ENCODE assay signal across 8 mouse cellular contexts in the genomic region with DNA sequence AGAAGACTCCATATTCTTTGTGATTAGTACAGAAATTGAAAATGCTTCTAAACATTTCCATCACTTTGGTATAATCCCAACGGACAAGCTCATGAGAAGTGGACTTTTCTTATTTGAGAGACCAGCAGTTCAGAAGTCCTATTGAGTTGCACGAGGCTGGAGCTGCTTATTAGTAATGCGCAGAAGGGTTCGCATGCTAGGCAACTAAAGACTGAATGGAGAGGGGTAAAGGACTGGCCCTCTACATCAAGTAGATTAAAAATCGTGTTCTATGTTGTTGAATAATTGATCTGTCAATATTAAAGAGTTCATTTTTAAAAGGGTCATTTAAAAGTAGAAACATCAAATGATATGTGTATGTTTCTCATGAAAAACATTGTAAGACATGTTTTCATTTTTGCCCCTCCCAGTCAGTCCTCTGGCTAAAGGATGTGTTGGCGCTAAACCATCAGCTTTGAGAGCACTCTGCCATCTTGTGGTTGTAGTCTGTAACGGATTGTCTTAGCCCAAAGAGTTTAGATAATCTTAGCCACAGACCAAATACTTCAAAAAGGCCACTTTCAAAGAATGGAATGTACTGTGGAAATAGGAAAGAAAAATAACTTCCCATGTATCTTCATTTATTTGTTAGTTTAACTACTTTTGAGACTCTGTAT. TPM values are rescaled to one million over a fixed set of nuclear protein-coding genes. Genes with fewer than 3 reads are reported as not detected.
DNase-seq lines count a peak whose midpoint lies in the region; ATAC-seq and TF ChIP-seq lines count a peak whose summit lies in the region.

No protein-coding gene starts in this region.

- no peak overlapping the region for H3K4me3 ChIP-seq in spleen, adult 2 months (ENCODE audit: extremely low read depth, insufficient read depth, insufficient read length)
- H3K4me3 ChIP-seq in forebrain, embryonic 10.5 days, result peak overlapping the region; percentile 85
- H3K4me3 ChIP-seq in hindbrain, embryonic 15.5 days, result peak overlapping the region; percentile 72
- peak overlapping the region; percentile 81 for H3K4me3 ChIP-seq in limb, embryonic 12.5 days (replicated peaks)
- peak overlapping the region; percentile 66 for H3K4me3 ChIP-seq in midbrain, embryonic 14.5 days (replicated peaks; ENCODE audit: low read depth, low read length)

- H3K4me2 ChIP-seq in hindbrain, embryonic 15.5 days, result peak overlapping the region; percentile 78
- peak overlapping the region; percentile 80 for H3K4me2 ChIP-seq in limb, embryonic 12.5 days
- peak overlapping the region; percentile 75 for H3K4me2 ChIP-seq in midbrain, embryonic 14.5 days (ENCODE audit: low read length)

- peak; percentile 37; the same call in 1 of the 2 replicates for TF ChIP-seq CTCF in spleen, adult 2 months (IDR thresholded peaks at IDR 0.05; ENCODE audit: extremely low read depth, insufficient read depth, insufficient read length, insufficient replicate concordance)

- 51% methylated on average over 7 of the region's 7 CpGs for WGBS in spleen, adult 2 months
- 47% methylated on average over 7 of the region's 7 CpGs for WGBS in forebrain, embryonic 10.5 days
- WGBS in hindbrain, embryonic 15.5 days, result 40% methylated on average over 7 of the region's 7 CpGs
- 50% methylated on average over 7 of the region's 7 CpGs for WGBS in limb, embryonic 12.5 days
- WGBS in midbrain, embryonic 14.5 days, result 40% methylated on average over 7 of the region's 7 CpGs

- no peaks in the 10 kb centered on the region for H3K9me3 ChIP-seq in forebrain, embryonic 10.5 days
- H3K9me3 ChIP-seq in hindbrain, embryonic 15.5 days, result no peaks in the 10 kb centered on the region
- H3K9me3 ChIP-seq in limb, embryonic 12.5 days, result no peaks in the 10 kb centered on the region
- no peaks in the 10 kb centered on the region for H3K9me3 ChIP-seq in midbrain, embryonic 14.5 days (ENCODE audit: control insufficient read depth, low read length)

- peak; percentile 66 for ATAC-seq in hindbrain, embryonic 15.5 days (ENCODE audit: low FRiP score, low read depth)
- ATAC-seq in limb, embryonic 12.5 days (ENCODE audit: insufficient number of reproducible peaks, insufficient read depth, low FRiP score, low TSS enrichment, low read depth), result peak; percentile 74
- ATAC-seq in midbrain, embryonic 14.5 days (ENCODE audit: low FRiP score, low TSS enrichment), result peak; percentile 81

- H3K27me3 ChIP-seq in spleen, adult 2 months (ENCODE audit: control insufficient read depth, insufficient read depth, low read length), result no peaks in the 10 kb centered on the region
- H3K27me3 ChIP-seq in forebrain, embryonic 10.5 days (ENCODE audit: poor library complexity, severe bottlenecking), result no peaks in the 10 kb centered on the region
- no peaks in the 10 kb centered on the region for H3K27me3 ChIP-seq in hindbrain, embryonic 15.5 days
- no peaks in the 10 kb centered on the region for H3K27me3 ChIP-seq in limb, embryonic 12.5 days
- H3K27me3 ChIP-seq in midbrain, embryonic 14.5 days (ENCODE audit: control insufficient read depth, insufficient read depth, low read length), result no peaks in the 10 kb centered on the region

- H3K36me3 ChIP-seq in spleen, adult 2 months (ENCODE audit: control insufficient read depth, insufficient read depth, low read length), result no peaks in the 10 kb centered on the region
- H3K36me3 ChIP-seq in forebrain, embryonic 10.5 days (replicated peaks), result peaks cover 12% of the 10 kb centered on the region; the same call in 1 of the 2 replicates
- H3K36me3 ChIP-seq in hindbrain, embryonic 15.5 days, result 0 out of 2 replicates have a peak, but pooled peaks cover 2% of the 10 kb centered on the region
- H3K36me3 ChIP-seq in limb, embryonic 12.5 days, result peaks cover 5% of the 10 kb centered on the region; the same call in 1 of the 2 replicates
- no peaks in the 10 kb centered on the region for H3K36me3 ChIP-seq in midbrain, embryonic 14.5 days (ENCODE audit: control insufficient read depth, insufficient read depth, low read length)

- peak; percentile 27 to 52 for DNase-seq in spleen, adult 2 months (ENCODE audit: low read depth in 1 of 2, low spot score in 2 of 2)
- no peak for DNase-seq in spleen, adult 12 weeks (ENCODE audit: low spot score)
- DNase-seq in c-Kit-positive CD71-negative TER-119-negative erythroid progenitor cells, embryonic 14.5 days (ENCODE audit: low read depth), result peak; percentile 61
- DNase-seq in forebrain, embryonic 10.5 days (ENCODE audit: extremely low spot score, low spot score), result no peak
- DNase-seq in midbrain, embryonic 14.5 days, result peak; percentile 91
- DNase-seq in ovary, postnatal 36 days (ENCODE audit: low spot score), result no peak

- TF ChIP-seq POLR2A in spleen, adult 2 months (IDR thresholded peaks at IDR 0.05; ENCODE audit: low read depth, low read length), result no peak

- H3K27ac ChIP-seq in spleen, adult 2 months (ENCODE audit: insufficient read depth, low read length), result no peak overlapping the region
- peak overlapping the region; percentile 87 for H3K27ac ChIP-seq in forebrain, embryonic 10.5 days
- H3K27ac ChIP-seq in hindbrain, embryonic 15.5 days (replicated peaks), result no peak overlapping the region
- no peak overlapping the region for H3K27ac ChIP-seq in limb, embryonic 12.5 days
- H3K27ac ChIP-seq in midbrain, embryonic 14.5 days (replicated peaks; ENCODE audit: low read depth, low read length), result no peak overlapping the region

- peak overlapping the region; percentile 34; the same call in 1 of the 2 replicates for H3K9ac ChIP-seq in hindbrain, embryonic 15.5 days
- peak overlapping the region; percentile 13; the same call in 1 of the 2 replicates for H3K9ac ChIP-seq in limb, embryonic 12.5 days (replicated peaks)
- H3K9ac ChIP-seq in midbrain, embryonic 14.5 days (replicated peaks; ENCODE audit: low read length), result no peak overlapping the region; the same call in 1 of the 2 replicates

- H3K4me1 ChIP-seq in spleen, adult 2 months (ENCODE audit: control insufficient read depth, insufficient read depth, insufficient read length), result peaks cover 4% of the 10 kb centered on the region; the same call in 1 of the 2 replicates
- peaks cover 12% of the 10 kb centered on the region for H3K4me1 ChIP-seq in forebrain, embryonic 10.5 days
- peaks cover 19% of the 10 kb centered on the region for H3K4me1 ChIP-seq in hindbrain, embryonic 15.5 days (replicated peaks)
- H3K4me1 ChIP-seq in limb, embryonic 12.5 days (replicated peaks), result peaks cover 8% of the 10 kb centered on the region
- peaks cover 7% of the 10 kb centered on the region for H3K4me1 ChIP-seq in midbrain, embryonic 14.5 days (ENCODE audit: control insufficient read depth, insufficient read depth, low read length)

RNA-seq across cellular contexts. Expression of a gene that starts 0.8 kb away (rescaled TPM):
- polyA plus RNA-seq in spleen, adult 2 months (2012; rRNA removed), result 1.4 TPM in 2 replicates
- polyA plus RNA-seq in forebrain, embryonic 10.5 days (2016; fragmentation: Nextera tagmentation; extraction: Ambion mirVana), result 123 and 126 TPM in 2 replicates
- polyA plus RNA-seq in hindbrain, embryonic 15.5 days (2015; fragmentation: Nextera tagmentation; extraction: Ambion mirVana), result 62.9 and 67.1 TPM in 2 replicates
- 81.4 and 89.2 TPM in 2 replicates for polyA plus RNA-seq in limb, embryonic 12.5 days (2016; fragmentation: Nextera tagmentation; extraction: Ambion mirVana)
- 71.7 and 74.3 TPM in 2 replicates for polyA plus RNA-seq in midbrain, embryonic 14.5 days (2014; fragmentation: Nextera tagmentation; extraction: Ambion mirVana)

RNA-seq across cellular contexts. Expression of a gene that starts 25.4 kb away (rescaled TPM):
- polyA plus RNA-seq in spleen, adult 2 months (2012; rRNA removed), result 0.75 and 0.79 TPM in 2 replicates
- polyA plus RNA-seq in forebrain, embryonic 10.5 days (2016; fragmentation: Nextera tagmentation; extraction: Ambion mirVana), result 0.06 TPM in 1 of 2 replicates, not detected in the other
- 16.1 and 16.3 TPM in 2 replicates for polyA plus RNA-seq in hindbrain, embryonic 15.5 days (2015; fragmentation: Nextera tagmentation; extraction: Ambion mirVana)
- 0.10 and 0.28 TPM in 2 replicates for polyA plus RNA-seq in limb, embryonic 12.5 days (2016; fragmentation: Nextera tagmentation; extraction: Ambion mirVana)
- 5.0 and 5.6 TPM in 2 replicates for polyA plus RNA-seq in midbrain, embryonic 14.5 days (2014; fragmentation: Nextera tagmentation; extraction: Ambion mirVana)

RNA-seq across cellular contexts. Expression of a gene that starts 37.2 kb away (rescaled TPM):
- polyA plus RNA-seq in spleen, adult 2 months (2012; rRNA removed), result 0.13 TPM in 1 of 2 replicates, not detected in the other
- not detected in 2 replicates for polyA plus RNA-seq in forebrain, embryonic 10.5 days (2016; fragmentation: Nextera tagmentation; extraction: Ambion mirVana)
- polyA plus RNA-seq in hindbrain, embryonic 15.5 days (2015; fragmentation: Nextera tagmentation; extraction: Ambion mirVana), result not detected in 2 replicates
- polyA plus RNA-seq in limb, embryonic 12.5 days (2016; fragmentation: Nextera tagmentation; extraction: Ambion mirVana), result 0.61 and 0.90 TPM in 2 replicates
- polyA plus RNA-seq in midbrain, embryonic 14.5 days (2014; fragmentation: Nextera tagmentation; extraction: Ambion mirVana), result 0.14 TPM in 1 of 2 replicates, not detected in the other

Comparison
In these comparisons a context has a peak if more than half of its experiments do, and no peak if none do; other contexts are left out.
1. DNase-seq: peak in spleen, adult 2 months (2 of 2), c-Kit-positive CD71-negative TER-119-negative erythroid progenitor cells, embryonic 14.5 days (single experiment) and midbrain, embryonic 14.5 days (single experiment); none in spleen, adult 12 weeks (single experiment), forebrain, embryonic 10.5 days (single experiment) and ovary, postnatal 36 days (single experiment).
2. RNA of a gene that starts 0.8 kb away (polyA plus RNA-seq): 123 to 126 TPM in forebrain, embryonic 10.5 days, 81.4 to 89.2 TPM in limb, embryonic 12.5 days, 71.7 to 74.3 TPM in midbrain, embryonic 14.5 days and 62.9 to 67.1 TPM in hindbrain, embryonic 15.5 days; 1.4 TPM in spleen, adult 2 months; every median in the first group is over 10 times any median in the second.
3. Peak in every context shown above with its lines, with median percentiles within 50 percentile points of each other: ATAC-seq and H3K4me2 ChIP-seq.